Mouse (Mus musculus): ENCODE measurements around the gene Zc3h12a.

Gene Zc3h12a

GRCm38 (mm10) chr4:125145213-125145612 lies 17.6 kb upstream of the Zc3h12a start:
- DNase-seq (ENCODE audit: low read depth, low spot score): no peak

- DNase-seq (ENCODE audit: low read depth, low spot score): no peak
Observed at GRCm38 (mm10) chr4:125144627-125145026, 17.0 kb upstream of the Zc3h12a start.

GRCm38 (mm10) chr4:125144211-125144610 lies 16.6 kb upstream of the Zc3h12a start:
- no peak for DNase-seq (ENCODE audit: low read depth, low spot score)

- no peak for DNase-seq (ENCODE audit: low read depth, low spot score)
Observed at GRCm38 (mm10) chr4:125138321-125138720, 10.7 kb upstream of the Zc3h12a start.

- no peak for DNase-seq (ENCODE audit: low read depth, low spot score)
Observed at GRCm38 (mm10) chr4:125136303-125136888, 8.8 kb upstream of the Zc3h12a start.

GRCm38 (mm10) chr4:125135076-125135855 lies 7.6 kb upstream of the Zc3h12a start:
- DNase-seq (ENCODE audit: low read depth, low spot score): no peak

- DNase-seq (ENCODE audit: low read depth, low spot score): no peak
Observed at GRCm38 (mm10) chr4:125134631-125135030, 7.0 kb upstream of the Zc3h12a start.

- DNase-seq (ENCODE audit: low read depth, low spot score): no peak
Observed at GRCm38 (mm10) chr4:125134192-125134591, 6.6 kb upstream of the Zc3h12a start.

- DNase-seq (ENCODE audit: low read depth, low spot score): peak; percentile 45
Observed at GRCm38 (mm10) chr4:125132394-125132793, 4.8 kb upstream of the Zc3h12a start.

- DNase-seq (ENCODE audit: low read depth, low spot score): no peak
Observed at GRCm38 (mm10) chr4:125131493-125131892, 3.9 kb upstream of the Zc3h12a start.

GRCm38 (mm10) chr4:125126761-125127160 lies 879 bp downstream of the Zc3h12a start:
- no peak for DNase-seq (ENCODE audit: low read depth, low spot score)

GRCm38 (mm10) chr4:125126186-125126585 lies 1.5 kb downstream of the Zc3h12a start:
- no peak for DNase-seq (ENCODE audit: low read depth, low spot score)

- DNase-seq (ENCODE audit: low read depth, low spot score): no peak
Observed at GRCm38 (mm10) chr4:125125361-125125921, 2.2 kb downstream of the Zc3h12a start.

GRCm38 (mm10) chr4:125124424-125125209 lies 3.0 kb downstream of the Zc3h12a start:
- no peak for DNase-seq (ENCODE audit: low read depth, low spot score)

GRCm38 (mm10) chr4:125123279-125123671 lies 4.4 kb downstream of the Zc3h12a start:
- DNase-seq (ENCODE audit: low read depth, low spot score): no peak

GRCm38 (mm10) chr4:125122431-125123278 lies 5.0 kb downstream of the Zc3h12a start:
- DNase-seq (ENCODE audit: low read depth, low spot score): no peak

GRCm38 (mm10) chr4:125119721-125120120 lies 7.9 kb downstream of the Zc3h12a start:
- no peak for DNase-seq (ENCODE audit: low read depth, low spot score)

- DNase-seq (ENCODE audit: low read depth, low spot score): no peak
Observed at GRCm38 (mm10) chr4:125119070-125119469, 8.6 kb downstream of the Zc3h12a start.

GRCm38 (mm10) chr4:125117902-125118320 lies 9.7 kb downstream of the Zc3h12a start:
- no peak for DNase-seq (ENCODE audit: low read depth, low spot score)

- no peak for DNase-seq (ENCODE audit: low read depth, low spot score)
Observed at GRCm38 (mm10) chr4:125116929-125117328, 10.7 kb downstream of the Zc3h12a start.

All from c-Kit-negative CD71-positive TER-119-positive erythroid progenitor cells, embryonic 14.5 days (primary cell).